Mouse (Mus musculus): ENCODE results near the gene Foxn1. TPM values are rescaled to one million over a fixed set of nuclear protein-coding genes. Genes with fewer than 3 reads are reported as not detected.

The Foxn1 gene
- not detected for total RNA-seq (2023)

GRCm38 (mm10) chr11:78386508-78387043, at the start of gene Foxn1:
Foxn1 (minus strand) TSS chr11:78386558.

GRCm38 (mm10) chr11:78422055-78422819, 35.9 kb upstream of the Foxn1 start, which contains the start of gene Slc13a2:
Slc13a2 (minus strand) TSS chr11:78422217.

GRCm38 (mm10) chr11:78343381-78344327, 42.7 kb downstream of the Foxn1 start, which contains the start of gene Unc119:
Unc119 (plus strand) TSS chr11:78343482.

GRCm38 (mm10) chr11:78327634-78328511, 58.5 kb downstream of the Foxn1 start, which contains the start of gene Pigs:
Pigs (plus strand) TSS chr11:78328415.

GRCm38 (mm10) chr11:78322860-78323259, 63.5 kb downstream of the Foxn1 start, which contains the start of gene Aldoc:
Aldoc (plus strand) TSS chr11:78322968.

Other genes with a start within 250 kb of the Foxn1 start
- 10 to 100 TPM; 50.9 to 57.5 TPM for gene Traf4, start 221.0 kb downstream of the Foxn1 start, total RNA-seq (2023)
- gene Nek8, start 209.9 kb downstream of the Foxn1 start, total RNA-seq (2023) = 10 to 100 TPM; 18.8 to 31.9 TPM
- gene Tlcd1, start 209.8 kb downstream of the Foxn1 start, total RNA-seq (2023) = 1 to 10 TPM; 1.9 to 3.2 TPM
- 1,000 to 10,000 TPM; 2,438 to 2,493 TPM for gene Rpl23a, start 203.0 kb downstream of the Foxn1 start, total RNA-seq (2023)
- gene Rab34, start 198.1 kb downstream of the Foxn1 start, total RNA-seq (2023) = not detected
- gene Proca1, start 193.2 kb downstream of the Foxn1 start, total RNA-seq (2023) = not detected
- 10 to 100 TPM; 61.6 to 62.6 TPM for gene Sdf2, start 140.8 kb downstream of the Foxn1 start, total RNA-seq (2023)
- 10 to 100 TPM; 71.7 to 73.7 TPM for gene Supt6, start 140.6 kb downstream of the Foxn1 start, total RNA-seq (2023)
- 100 to 1,000 TPM; 133 to 141 TPM for gene 2610507B11Rik, start 124.8 kb downstream of the Foxn1 start, total RNA-seq (2023)
- gene BC030499, start 95.7 kb downstream of the Foxn1 start, total RNA-seq (2023) = 1 to 10 TPM; 2.7 to 4.4 TPM
- gene Spag5, start 85.0 kb downstream of the Foxn1 start, total RNA-seq (2023) = 1 to 10 TPM; 2.3 to 3.7 TPM
- gene Aldoc, start 63.6 kb downstream of the Foxn1 start, total RNA-seq (2023) = 10 to 100 TPM; 45.7 to 48.3 TPM
- gene Pigs, start 58.1 kb downstream of the Foxn1 start, total RNA-seq (2023) = 10 to 100 TPM; 58.7 to 61.3 TPM
- gene Unc119, start 43.1 kb downstream of the Foxn1 start, total RNA-seq (2023) = 10 to 100 TPM; 58.2 to 68.7 TPM
- not detected for gene Slc13a2, start 35.7 kb upstream of the Foxn1 start, total RNA-seq (2023)
- under 1 TPM in 1 of 2 experiments, not detected in 1; 0.90 TPM for gene Slc46a1, start 79.1 kb upstream of the Foxn1 start, total RNA-seq (2023)
- 1 to 10 TPM; 2.5 to 2.9 TPM for gene Sarm1, start 111.2 kb upstream of the Foxn1 start, total RNA-seq (2023)
- not detected for gene Vtn, start 112.5 kb upstream of the Foxn1 start, total RNA-seq (2023)
- gene Sebox, start 116.9 kb upstream of the Foxn1 start, total RNA-seq (2023) = not detected
- gene Tmem199, start 125.6 kb upstream of the Foxn1 start, total RNA-seq (2023) = 10 to 100 TPM; 37.6 to 40.0 TPM
- gene Poldip2, start 125.6 kb upstream of the Foxn1 start, total RNA-seq (2023) = 10 to 100 TPM; 41.5 to 53.0 TPM
- gene Tnfaip1, start 149.8 kb upstream of the Foxn1 start, total RNA-seq (2023) = 10 to 100 TPM; 16.6 to 19.0 TPM
- gene Ift20, start 149.8 kb upstream of the Foxn1 start, total RNA-seq (2023) = 10 to 100 TPM; 32.9 to 33.5 TPM
- 1 to 10 TPM; 5.5 to 6.2 TPM for gene Tmem97, start 164.2 kb upstream of the Foxn1 start, total RNA-seq (2023)

Data from B cell, adult 67 days (primary cell).